Mouse (Mus musculus) kidney, postnatal 0 days (tissue): Measurements from ENCODE around the gene Rabep2. TPM values are rescaled to one million over a fixed set of nuclear protein-coding genes. Genes with fewer than 3 reads are reported as not detected.

Source experiments
- ATAC-seq: fragments of 200-750 bp; cut with Nextera tagmentation; replicated peaks from 2 replicates; pipeline ENCODE4 v1.8.0; 2017; ENCODE audit warnings: low read depth, moderate number of reproducible peaks, moderate TSS enrichment, moderate library complexity; ENCODE audit not compliant: low FRiP score
- DNase-seq: peaks from one replicate; pipeline ENCODE4 v3.0.0-alpha.2; 2016; ENCODE audit warnings: low spot score
- H3K27ac ChIP-seq: fragments of 300-500 bp; sonication (generic); 2 replicates; pipeline ENCODE4 v1.5.1; 2014; ENCODE audit warnings: mild to moderate bottlenecking
- H3K27me3 ChIP-seq: fragments of 300-500 bp; sonication (generic); 2 replicates; pipeline ENCODE4 v1.6.1; 2014; ENCODE audit warnings: low read length, mixed read lengths; ENCODE audit not compliant: insufficient read depth
- H3K36me3 ChIP-seq: fragments of 300-500 bp; sonication (generic); 2 replicates; pipeline ENCODE4 v1.6.1; 2014; ENCODE audit warnings: low read length, mixed read lengths; ENCODE audit not compliant: insufficient read depth
- H3K4me1 ChIP-seq: fragments of 300-500 bp; sonication (generic); replicated peaks from 2 replicates; pipeline ENCODE4 v1.6.1; 2014; ENCODE audit warnings: antibody characterized with exemption, low read length, mixed read lengths; ENCODE audit not compliant: insufficient read depth
- H3K4me2 ChIP-seq: fragments of 300-500 bp; sonication (generic); 2 replicates; pipeline ENCODE4 v1.6.1; 2014; ENCODE audit warnings: mild to moderate bottlenecking, low read length, moderate library complexity, mixed read lengths
- H3K4me3 ChIP-seq: fragments of 300-500 bp; sonication (generic); replicated peaks from 2 replicates; pipeline ENCODE4 v1.5.1; 2014; ENCODE audit warnings: low read depth, low read length
- H3K9ac ChIP-seq: fragments of 300-500 bp; sonication (generic); 2 replicates; pipeline ENCODE4 v1.6.1; 2014; ENCODE audit warnings: low read depth, low read length
- H3K9me3 ChIP-seq: fragments of 300-500 bp; sonication (generic); replicated peaks from 2 replicates; pipeline ENCODE4 v1.6.1; 2016; ENCODE audit warnings: low read length, inconsistent platforms, mixed read lengths
- CTCF ChIP-seq: IDR thresholded peaks from 2 replicates; pipeline ENCODE4 v1.5.1; 2016; ENCODE audit warnings: antibody characterized with exemption, low read depth, mild to moderate bottlenecking, moderate library complexity
- WGBS: fragments of 180-500 bp; shearing (Covaris S2); extraction: QIAGEN DNeasy Blood & Tissue Kit; methylation state at CpG from one replicate; pipeline ENCODE4 v1.1.7; 2014; 5-methylcytosine and 5-hydroxymethylcytosine counted together
- polyA plus RNA-seq: library from polyadenylated mRNA; unstranded; fragments of >200 nt; fragmentation: Nextera tagmentation; extraction: Ambion mirVana; gene quantifications from 2 replicates; pipeline ENCODE4 v1.2.1, GENCODE M21; 2015

Rabep2 gene
- polyA plus RNA-seq, 1 experiment from 2014 or later, result 29.7 TPM

DNA sequence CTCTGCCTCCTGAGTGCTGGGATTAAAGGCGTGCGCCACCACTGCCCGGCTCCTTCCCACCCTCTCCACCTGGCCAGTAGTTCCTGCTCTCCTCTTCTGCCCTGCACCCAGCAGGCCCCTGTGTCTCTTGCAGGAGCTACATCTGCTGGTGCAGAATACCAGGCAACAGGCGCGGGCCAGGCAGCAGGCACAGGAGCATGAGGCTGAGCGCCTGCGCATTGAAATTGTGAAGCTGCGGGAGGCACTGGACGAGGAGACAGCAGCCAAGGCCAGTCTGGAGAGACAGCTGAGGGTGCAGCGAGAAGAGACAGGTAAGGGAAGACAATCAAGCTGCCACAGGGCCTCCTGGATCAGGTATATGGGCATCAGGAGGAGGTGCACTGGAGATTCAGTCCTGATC lies 15.4 kb downstream of the Rabep2 start:
- H3K36me3 ChIP-seq, result peaks cover 32% of the 10 kb centered on the region
- no peak overlapping the region for H3K27ac ChIP-seq
- H3K4me3 ChIP-seq, result no peak overlapping the region
- 92% methylated on average over 10 of the region's 10 CpGs for WGBS
- TF ChIP-seq CTCF, result no peak
- H3K27me3 ChIP-seq, result no peaks in the 10 kb centered on the region
- ATAC-seq, result no peak
- no peak overlapping the region for H3K9ac ChIP-seq
- H3K9me3 ChIP-seq, result no peaks in the 10 kb centered on the region
- DNase-seq, result no peak
- H3K4me1 ChIP-seq, result no peaks in the 10 kb centered on the region
- no peak overlapping the region for H3K4me2 ChIP-seq

DNA sequence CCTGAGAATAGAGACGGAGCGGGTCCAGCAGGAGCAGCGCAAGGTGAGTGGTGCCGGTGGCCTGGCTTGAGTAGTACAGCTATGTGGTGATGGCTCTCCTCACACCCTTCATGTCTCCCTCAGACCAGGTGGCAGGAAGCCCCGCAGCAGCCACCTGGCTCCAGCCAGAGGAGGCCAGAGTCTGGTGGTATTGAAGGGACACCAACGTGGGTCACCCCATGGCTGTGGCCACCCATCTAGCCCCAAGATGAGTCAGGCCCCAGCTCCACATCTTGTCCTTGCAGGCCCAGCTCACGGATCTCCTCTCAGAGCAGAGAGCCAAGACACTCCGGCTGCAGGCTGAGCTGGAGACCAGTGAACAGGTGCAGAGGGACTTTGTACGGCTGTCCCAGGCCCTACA lies 16.0 kb downstream of the Rabep2 start:
- no peak for TF ChIP-seq CTCF
- Histone ChIP-seq H3K4me3 (no peak overlapping the region), H3K36me3 (peaks cover 32% of the 10 kb centered on the region), H3K9ac (no peak overlapping the region), H3K27me3 (no peaks in the 10 kb centered on the region), H3K27ac (no peak overlapping the region), H3K9me3 (no peaks in the 10 kb centered on the region), H3K4me1 (no peaks in the 10 kb centered on the region), H3K4me2 (no peak overlapping the region)
- DNase-seq (no peak), ATAC-seq (no peak)
- 93% methylated on average over 9 of the region's 9 CpGs for WGBS

DNA sequence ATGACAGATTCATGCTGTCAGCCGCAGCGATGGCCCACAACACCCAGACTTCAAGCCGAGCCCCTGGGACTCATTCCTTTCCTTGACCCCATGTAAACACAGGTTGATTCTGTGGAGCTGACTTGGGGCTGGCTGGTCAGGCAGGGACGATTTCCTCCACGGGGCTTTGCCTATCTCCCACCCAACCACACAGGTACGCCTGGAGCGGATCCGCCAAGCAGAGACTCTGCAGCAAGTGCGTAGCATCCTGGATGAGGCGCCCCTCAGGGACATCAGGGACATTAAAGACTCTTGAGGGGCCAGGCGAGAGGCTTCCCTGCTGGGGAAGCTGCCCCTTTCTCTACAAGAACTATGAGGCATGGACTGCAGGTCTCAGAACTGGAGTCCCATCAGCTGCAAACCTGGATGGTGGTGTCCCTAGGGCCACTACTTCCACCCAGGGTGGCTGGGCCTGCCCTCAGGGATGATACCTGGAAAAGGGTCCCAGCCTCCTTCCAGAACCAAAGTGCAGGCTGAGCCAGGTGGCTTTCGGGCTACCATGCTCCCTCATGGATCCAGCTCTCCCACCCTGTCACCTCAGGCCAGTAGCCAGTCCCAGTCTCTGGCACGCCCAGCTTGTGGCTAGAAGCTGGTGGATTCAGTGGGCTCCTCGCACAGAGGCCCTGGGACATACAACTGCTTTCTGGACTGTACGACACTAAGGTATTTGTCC lies 16.7 kb downstream of the Rabep2 start:
- Histone ChIP-seq H3K4me1 (no peaks in the 10 kb centered on the region), H3K4me2 (no peak overlapping the region), H3K4me3 (no peak overlapping the region), H3K27ac (no peak overlapping the region), H3K9ac (no peak overlapping the region), H3K36me3 (peaks cover 32% of the 10 kb centered on the region), H3K27me3 (no peaks in the 10 kb centered on the region), H3K9me3 (no peaks in the 10 kb centered on the region)
- no peak for TF ChIP-seq CTCF
- DNase-seq (no peak), ATAC-seq (no peak)
- 92% methylated on average over 15 of the region's 15 CpGs for WGBS

DNA sequence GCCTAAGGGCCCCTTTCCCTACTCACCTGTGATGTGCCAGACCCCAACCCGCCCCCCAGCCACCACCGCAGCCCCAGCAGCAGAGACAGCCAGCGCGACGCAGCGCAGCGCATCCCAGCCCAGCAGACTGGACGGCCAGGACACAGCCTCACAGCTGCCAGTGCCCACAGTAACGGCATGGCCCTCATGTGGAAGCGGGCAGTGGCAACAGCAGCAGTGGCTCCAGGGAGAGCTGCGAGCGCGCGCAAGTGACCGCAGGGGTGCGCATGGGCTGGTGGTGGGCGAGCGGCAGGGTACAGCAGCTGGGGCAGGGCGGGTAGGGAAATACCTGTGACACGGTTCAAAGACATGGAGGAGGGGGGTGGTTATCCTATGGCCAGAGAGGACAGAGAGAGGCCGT lies 17.7 kb downstream of the Rabep2 start:
- 94% methylated on average over 19 of the region's 21 CpGs for WGBS
- TF ChIP-seq CTCF, result no peak
- Histone ChIP-seq H3K4me1 (no peaks in the 10 kb centered on the region), H3K4me2 (no peak overlapping the region), H3K36me3 (peaks cover 32% of the 10 kb centered on the region), H3K9me3 (no peaks in the 10 kb centered on the region), H3K4me3 (no peak overlapping the region), H3K27me3 (no peaks in the 10 kb centered on the region), H3K27ac (no peak overlapping the region), H3K9ac (no peak overlapping the region)
- ATAC-seq (no peak), DNase-seq (no peak)

- WGBS, result 89% methylated on average over 19 of the region's 19 CpGs
- H3K9ac ChIP-seq, result no peak overlapping the region
- no peak overlapping the region for H3K27ac ChIP-seq
- no peak for TF ChIP-seq CTCF
- peaks cover 32% of the 10 kb centered on the region for H3K36me3 ChIP-seq
- H3K27me3 ChIP-seq, result no peaks in the 10 kb centered on the region
- ATAC-seq, result no peak
- H3K4me3 ChIP-seq, result no peak overlapping the region
- DNase-seq, result no peak
- H3K9me3 ChIP-seq, result no peaks in the 10 kb centered on the region
- no peaks in the 10 kb centered on the region for H3K4me1 ChIP-seq
- no peak overlapping the region for H3K4me2 ChIP-seq
Observed at GRCm38 (mm10) chr7:126448481-126448880, 19.9 kb downstream of the Rabep2 start.

DNA sequence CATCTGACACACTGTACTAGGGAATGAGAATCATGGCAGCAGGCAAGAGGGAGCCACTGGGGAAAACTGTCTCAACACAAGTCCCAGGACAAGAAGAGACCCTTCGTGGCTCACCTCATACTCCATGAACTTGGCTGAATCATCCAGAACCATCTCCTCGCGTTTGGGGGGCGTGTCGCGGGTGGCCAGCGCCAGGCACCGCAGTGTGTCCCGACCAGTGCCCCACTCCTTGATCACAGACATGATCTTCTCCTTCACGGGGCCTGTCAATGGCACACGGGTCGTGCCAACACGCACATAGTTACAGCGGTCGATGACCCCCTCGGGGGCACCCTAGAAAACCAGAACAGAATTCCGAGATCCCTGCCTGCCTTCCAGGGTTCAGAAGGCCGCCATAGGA lies 21.4 kb downstream of the Rabep2 start:
- H3K4me1 ChIP-seq, result no peaks in the 10 kb centered on the region
- no peak overlapping the region for H3K4me2 ChIP-seq
- no peaks in the 10 kb centered on the region for H3K27me3 ChIP-seq
- H3K27ac ChIP-seq, result no peak overlapping the region
- no peaks in the 10 kb centered on the region for H3K9me3 ChIP-seq
- ATAC-seq, result no peak
- no peak for TF ChIP-seq CTCF
- WGBS, result 86% methylated on average over 18 of the region's 18 CpGs
- no peak overlapping the region for H3K4me3 ChIP-seq
- H3K9ac ChIP-seq, result no peak overlapping the region
- peaks cover 22% of the 10 kb centered on the region for H3K36me3 ChIP-seq
- no peak for DNase-seq

DNA sequence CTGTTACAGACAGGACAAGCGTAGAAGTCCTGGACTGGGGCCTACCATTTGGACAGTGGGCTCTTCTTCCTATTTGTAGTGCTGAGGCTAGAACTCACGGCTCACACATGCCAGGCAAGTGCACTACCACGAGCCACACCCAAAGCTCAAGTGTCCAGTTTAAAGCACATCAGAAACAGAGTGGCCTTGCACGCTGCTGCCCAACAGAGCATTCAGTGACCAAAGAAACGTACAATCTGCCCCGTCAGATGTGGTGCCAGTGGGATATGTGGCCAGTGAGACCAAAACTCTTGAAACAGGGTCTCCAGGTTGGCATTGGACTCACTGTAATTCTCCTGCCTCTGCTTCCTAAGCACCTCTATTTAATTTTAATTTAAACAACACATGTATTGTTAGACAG lies 22.1 kb downstream of the Rabep2 start:
- Histone ChIP-seq H3K9ac (no peak overlapping the region), H3K27me3 (no peaks in the 10 kb centered on the region), H3K36me3 (peaks cover 16% of the 10 kb centered on the region), H3K27ac (no peak overlapping the region), H3K4me3 (no peak overlapping the region), H3K4me1 (no peaks in the 10 kb centered on the region), H3K9me3 (no peaks in the 10 kb centered on the region), H3K4me2 (no peak overlapping the region)
- WGBS, result 79% methylated on average over 6 of the region's 6 CpGs
- ATAC-seq (no peak), DNase-seq (no peak)
- TF ChIP-seq CTCF, result no peak
